Mouse (Mus musculus) intestine, postnatal 0 days (tissue): Measurements from ENCODE around the gene Il6ra. TPM values are rescaled to one million over a fixed set of nuclear protein-coding genes. Genes with fewer than 3 reads are reported as not detected.

Experiments used
- ATAC-seq: fragments of 200-750 bp; cut with Nextera tagmentation; 2 replicates; pipeline ENCODE4 v1.8.0; 2017; ENCODE audit warnings: mild to moderate bottlenecking, moderate TSS enrichment, moderate library complexity
- H3K27ac ChIP-seq: fragments of 300-500 bp; sonication (generic); 2 replicates; pipeline ENCODE4 v1.5.1; 2014; ENCODE audit warnings: mild to moderate bottlenecking, low read depth, low read length, moderate library complexity
- H3K27me3 ChIP-seq: fragments of 300-500 bp; sonication (generic); replicated peaks from 2 replicates; pipeline ENCODE4 v1.6.1; 2014; ENCODE audit warnings: low read length, mixed read lengths; ENCODE audit not compliant: control insufficient read depth, insufficient read depth
- H3K36me3 ChIP-seq: fragments of 300-500 bp; sonication (generic); 2 replicates; pipeline ENCODE4 v1.6.1; 2014; ENCODE audit warnings: mild to moderate bottlenecking, moderate library complexity; ENCODE audit not compliant: control insufficient read depth, insufficient read depth
- H3K4me1 ChIP-seq: fragments of 300-500 bp; sonication (generic); replicated peaks from 2 replicates; pipeline ENCODE4 v1.6.1; 2014; ENCODE audit warnings: antibody characterized with exemption, low read length, mixed read lengths; ENCODE audit not compliant: control insufficient read depth, insufficient read depth
- H3K4me2 ChIP-seq: fragments of 300-500 bp; sonication (generic); replicated peaks from 2 replicates; pipeline ENCODE4 v1.6.1; 2014; ENCODE audit warnings: low read depth, mild to moderate bottlenecking, moderate library complexity
- H3K4me3 ChIP-seq: fragments of 300-500 bp; sonication (generic); 2 replicates; pipeline ENCODE4 v1.5.1; 2014; ENCODE audit warnings: low read depth, low read length
- H3K9ac ChIP-seq: fragments of 300-500 bp; sonication (generic); 2 replicates; pipeline ENCODE4 v1.6.1; 2014; ENCODE audit warnings: mild to moderate bottlenecking, low read depth, low read length
- H3K9me3 ChIP-seq: fragments of 300-500 bp; sonication (generic); 2 replicates; pipeline ENCODE4 v1.6.1; 2016; ENCODE audit warnings: mixed run types; ENCODE audit not compliant: control insufficient read depth
- CTCF ChIP-seq: sonication (generic); IDR thresholded peaks from 2 replicates; pipeline ENCODE4 v1.5.1; 2016; ENCODE audit warnings: low read depth, mild to moderate bottlenecking, control low read depth, antibody characterized with exemption, moderate library complexity
- WGBS: fragments of 180-500 bp; shearing (Covaris S2); extraction: QIAGEN DNeasy Blood & Tissue Kit; methylation state at CpG from one replicate; pipeline ENCODE4 v1.1.7; 2014; 5-methylcytosine and 5-hydroxymethylcytosine counted together
- polyA plus RNA-seq: library from polyadenylated mRNA; unstranded; fragments of >200 nt; fragmentation: Nextera tagmentation; extraction: Ambion mirVana; gene quantifications from 2 replicates; pipeline ENCODE4 v1.2.1, GENCODE M21; 2015

The Il6ra gene
- polyA plus RNA-seq, 1 experiment from 2014 or later, result 2.8 TPM

- no peak for TF ChIP-seq CTCF
- H3K9me3 ChIP-seq, result no peaks in the 10 kb centered on the region
- no peak overlapping the region for H3K4me2 ChIP-seq
- H3K9ac ChIP-seq, result no peak overlapping the region
- no peak overlapping the region for H3K27ac ChIP-seq
- H3K4me3 ChIP-seq, result no peak overlapping the region
- H3K27me3 ChIP-seq, result peaks cover 4% of the 10 kb centered on the region; the same call in 1 of the 2 replicates
- ATAC-seq, result no peak
- no peaks in the 10 kb centered on the region for H3K36me3 ChIP-seq
- no peaks in the 10 kb centered on the region for H3K4me1 ChIP-seq
- 49% methylated on average over 2 of the region's 2 CpGs for WGBS
Measured at GRCm38 (mm10) chr3:89823594-89823993, 89.4 kb downstream of the Il6ra start.

GRCm38 (mm10) chr3:89821548-89822480, 91.2 kb downstream of the Il6ra start:
- 71% methylated on average over 10 of the region's 10 CpGs for WGBS

GRCm38 (mm10) chr3:89821096-89821513, 91.9 kb downstream of the Il6ra start:
- no peak for TF ChIP-seq CTCF
- Histone ChIP-seq H3K9ac (no peak overlapping the region), H3K4me2 (no peak overlapping the region), H3K27ac (no peak overlapping the region), H3K27me3 (0 out of 2 replicates have a peak, but pooled peaks cover 4% of the 10 kb centered on the region), H3K9me3 (no peaks in the 10 kb centered on the region), H3K4me3 (no peak overlapping the region), H3K4me1 (no peaks in the 10 kb centered on the region), H3K36me3 (no peaks in the 10 kb centered on the region)
- no peak for ATAC-seq
- 84% methylated on average over 11 of the region's 11 CpGs for WGBS

More at GRCm38 (mm10) chr3:89821548-89822480, 91.2 kb downstream of the Il6ra start:
- ATAC-seq, result no peak
- no peak overlapping the region for H3K9ac ChIP-seq
- H3K27ac ChIP-seq, result no peak overlapping the region
- no peak overlapping the region for H3K4me3 ChIP-seq
- H3K4me2 ChIP-seq, result no peak overlapping the region
- 0 out of 2 replicates have a peak, but pooled peaks cover 4% of the 10 kb centered on the region for H3K27me3 ChIP-seq
- no peaks in the 10 kb centered on the region for H3K9me3 ChIP-seq
- TF ChIP-seq CTCF, result no peak
- no peaks in the 10 kb centered on the region for H3K36me3 ChIP-seq
- H3K4me1 ChIP-seq, result no peaks in the 10 kb centered on the region

GRCm38 (mm10) chr3:89820311-89821095, 92.5 kb downstream of the Il6ra start:
- H3K36me3 ChIP-seq, result no peaks in the 10 kb centered on the region
- no peak for ATAC-seq
- 82% methylated on average over 12 of the region's 12 CpGs for WGBS
- no peak overlapping the region for H3K4me2 ChIP-seq
- no peaks in the 10 kb centered on the region for H3K4me1 ChIP-seq
- no peaks in the 10 kb centered on the region for H3K9me3 ChIP-seq
- H3K9ac ChIP-seq, result no peak overlapping the region; the same call in 1 of the 2 replicates
- H3K4me3 ChIP-seq, result no peak overlapping the region
- no peak for TF ChIP-seq CTCF
- 0 out of 2 replicates have a peak, but pooled peaks cover 4% of the 10 kb centered on the region for H3K27me3 ChIP-seq
- no peak overlapping the region for H3K27ac ChIP-seq

GRCm38 (mm10) chr3:89819897-89820296, 93.1 kb downstream of the Il6ra start:
- Histone ChIP-seq H3K36me3 (no peaks in the 10 kb centered on the region), H3K27ac (no peak overlapping the region), H3K4me2 (no peak overlapping the region), H3K4me3 (no peak overlapping the region), H3K9ac (no peak overlapping the region; the same call in 1 of the 2 replicates), H3K9me3 (no peaks in the 10 kb centered on the region), H3K27me3 (0 out of 2 replicates have a peak, but pooled peaks cover 4% of the 10 kb centered on the region), H3K4me1 (no peaks in the 10 kb centered on the region)
- 43% methylated on average over 7 of the region's 7 CpGs for WGBS
- ATAC-seq, result no peak
- TF ChIP-seq CTCF, result no peak

GRCm38 (mm10) chr3:89818605-89819004, 94.4 kb downstream of the Il6ra start:
- Histone ChIP-seq H3K9me3 (no peaks in the 10 kb centered on the region), H3K27me3 (0 out of 2 replicates have a peak, but pooled peaks cover 4% of the 10 kb centered on the region), H3K27ac (no peak overlapping the region), H3K9ac (no peak overlapping the region), H3K36me3 (no peaks in the 10 kb centered on the region), H3K4me3 (no peak overlapping the region), H3K4me1 (no peaks in the 10 kb centered on the region), H3K4me2 (no peak overlapping the region)
- no peak for ATAC-seq
- TF ChIP-seq CTCF, result no peak
- 43% methylated on average over 3 of the region's 3 CpGs for WGBS
